Comparison of ENCODE assay signal across 28 mouse cellular contexts in genomic region chr11:20537221-20537620, GRCm38 (mm10).
"Had no signal": no experiment of that assay in that cellular context is flagged by ENCODE, and none has a peak within 500 bp of the region (broad histone marks: within the 10 kb centered on the region; RNA-seq: fewer than 3 reads in every experiment).

No protein-coding gene starts in this region.

- H3K27ac ChIP-seq: embryonic facial prominence, embryonic 10.5 days; embryonic facial prominence, embryonic 12.5 days; embryonic facial prominence, embryonic 13.5 days; embryonic facial prominence, embryonic 15.5 days; forebrain, embryonic 10.5 days; forebrain, embryonic 12.5 days; forebrain, embryonic 13.5 days; forebrain, embryonic 15.5 days; gastrocnemius, adult 2 months; heart, adult 2 months had no signal

- H3K9me3 ChIP-seq: embryonic facial prominence, embryonic 10.5 days; embryonic facial prominence, embryonic 12.5 days; embryonic facial prominence, embryonic 13.5 days; embryonic facial prominence, embryonic 15.5 days; forebrain, embryonic 10.5 days; forebrain, embryonic 12.5 days; forebrain, embryonic 13.5 days; forebrain, embryonic 15.5 days had no signal

- DNase-seq: cerebellum, adult 2 months; cerebellum, adult 8-10 months; cerebellum, adult 9-10 months; cerebellum, adult 9-11 months; cerebellum, postnatal 10 days; cerebellum, postnatal 14 days; cerebellum, postnatal 25 days; cerebellum, postnatal 36 days; embryo, embryonic 11 days; forebrain, postnatal 0 days; gastrocnemius, adult 2 months; gastrocnemius, postnatal 10 days; gastrocnemius, postnatal 14 days; gastrocnemius, postnatal 25 days; gastrocnemius, postnatal 36 days; heart, adult 18-20 months; heart, adult 2 months had no signal

- H3K4me2 ChIP-seq: embryonic facial prominence, embryonic 12.5 days; embryonic facial prominence, embryonic 13.5 days; embryonic facial prominence, embryonic 15.5 days; forebrain, embryonic 12.5 days; forebrain, embryonic 13.5 days; forebrain, embryonic 15.5 days had no signal

- H3K4me3 ChIP-seq: embryonic facial prominence, embryonic 10.5 days; embryonic facial prominence, embryonic 12.5 days; embryonic facial prominence, embryonic 13.5 days; embryonic facial prominence, embryonic 15.5 days; erythroblast, embryonic 14.5 days; forebrain, embryonic 10.5 days; forebrain, embryonic 12.5 days; forebrain, embryonic 13.5 days; forebrain, embryonic 15.5 days; gastrocnemius, adult 2 months; heart, adult 2 months had no signal

- H3K27me3 ChIP-seq: embryonic facial prominence, embryonic 13.5 days; embryonic facial prominence, embryonic 15.5 days; forebrain, embryonic 13.5 days; forebrain, embryonic 15.5 days had no signal

- H3K9ac ChIP-seq: embryonic facial prominence, embryonic 12.5 days; embryonic facial prominence, embryonic 13.5 days; embryonic facial prominence, embryonic 15.5 days; forebrain, embryonic 12.5 days; forebrain, embryonic 13.5 days; forebrain, embryonic 15.5 days; forebrain, postnatal 0 days had no signal

- ATAC-seq: forebrain, embryonic 13.5 days; forebrain, embryonic 14.5 days; forebrain, embryonic 15.5 days; forebrain, embryonic 16.5 days; forebrain, postnatal 0 days had no signal

- H3K36me3 ChIP-seq: embryonic facial prominence, embryonic 10.5 days; embryonic facial prominence, embryonic 12.5 days; embryonic facial prominence, embryonic 13.5 days; embryonic facial prominence, embryonic 15.5 days; forebrain, embryonic 10.5 days; forebrain, embryonic 12.5 days; forebrain, embryonic 15.5 days had no signal
